Mouse (Mus musculus) lung, postnatal 0 days (tissue): ENCODE results near the gene Serpina3i. TPM values are rescaled to one million over a fixed set of nuclear protein-coding genes. Genes with fewer than 3 reads are reported as not detected.

ENCODE experiments used
- ATAC-seq: fragments of 200-750 bp; cut with Nextera tagmentation; 2 replicates; pipeline ENCODE4 v1.8.0; 2017; ENCODE audit warnings: moderate library complexity
- DNase-seq: peaks from one replicate; pipeline ENCODE4 v3.0.0-alpha.2; 2016; ENCODE audit warnings: low spot score
- H3K27ac ChIP-seq: fragments of 300-500 bp; sonication (generic); 2 replicates; pipeline ENCODE4 v1.5.1; 2014; ENCODE audit warnings: antibody characterized with exemption, mild to moderate bottlenecking, low read length, mixed read lengths
- H3K27me3 ChIP-seq: fragments of 300-500 bp; sonication (generic); replicated peaks from 2 replicates; pipeline ENCODE4 v1.6.1; 2014; ENCODE audit warnings: low read length, mixed read lengths; ENCODE audit not compliant: insufficient read depth
- H3K36me3 ChIP-seq: fragments of 300-500 bp; sonication (generic); 2 replicates; pipeline ENCODE4 v1.6.1; 2014; ENCODE audit warnings: low read length, mixed read lengths; ENCODE audit not compliant: insufficient read depth
- H3K4me1 ChIP-seq: fragments of 300-500 bp; sonication (generic); 2 replicates; pipeline ENCODE4 v1.6.1; 2014; ENCODE audit warnings: antibody characterized with exemption, low read depth, low read length, mixed read lengths; ENCODE audit not compliant: insufficient read depth
- H3K4me2 ChIP-seq: fragments of 300-500 bp; sonication (generic); replicated peaks from 2 replicates; pipeline ENCODE4 v1.6.1; 2014; ENCODE audit warnings: low read depth, mild to moderate bottlenecking, low read length, moderate library complexity, mixed read lengths
- H3K4me3 ChIP-seq: fragments of 300-500 bp; sonication (generic); 2 replicates; pipeline ENCODE4 v1.5.1; 2014; ENCODE audit warnings: low read depth, low read length
- H3K9ac ChIP-seq: fragments of 300-500 bp; sonication (generic); replicated peaks from 2 replicates; pipeline ENCODE4 v1.6.1; 2014; ENCODE audit warnings: low read depth, mild to moderate bottlenecking
- H3K9me3 ChIP-seq: fragments of 300-500 bp; sonication (generic); 2 replicates; pipeline ENCODE4 v1.6.1; 2016; ENCODE audit warnings: low read length, mixed read lengths
- CTCF ChIP-seq: IDR thresholded peaks from 2 replicates; pipeline ENCODE4 v1.5.1; 2016; ENCODE audit warnings: antibody characterized with exemption, mild to moderate bottlenecking
- EP300 ChIP-seq: IDR thresholded peaks from 2 replicates; pipeline ENCODE4 v1.6.1; 2016; ENCODE audit warnings: antibody characterized with exemption, mild to moderate bottlenecking, control low read depth
- WGBS: fragments of 180-500 bp; shearing (Covaris S2); extraction: QIAGEN DNeasy Blood & Tissue Kit; methylation state at CpG from one replicate; pipeline ENCODE4 v1.1.7; 2014; 5-methylcytosine and 5-hydroxymethylcytosine counted together
- polyA plus RNA-seq: library from polyadenylated mRNA; unstranded; fragments of >200 nt; fragmentation: Nextera tagmentation; extraction: Ambion mirVana; gene quantifications from 2 replicates; pipeline ENCODE4 v1.2.1, GENCODE M21; 2015

Serpina3i gene
- polyA plus RNA-seq, 1 experiment from 2014 or later: 1.3 TPM

- H3K4me3 ChIP-seq: no peak within 1 kb of the TSS
- no peak within 1 kb of the TSS for H3K27ac ChIP-seq
- ATAC-seq (no peak), DNase-seq (no peak)
- H3K36me3 ChIP-seq: no peaks in the 10 kb centered on the region
- no peaks in the 10 kb centered on the region for H3K9me3 ChIP-seq
- H3K27me3 ChIP-seq: no peaks in the 10 kb centered on the region
- H3K4me2 ChIP-seq: no peak within 1 kb of the TSS
- no peaks in the 10 kb centered on the region for H3K4me1 ChIP-seq
- no peak within 1 kb of the TSS for H3K9ac ChIP-seq
- 76% methylated on average over 1 of the region's 1 CpGs for WGBS
- TF ChIP-seq EP300 (no peak), CTCF (no peak)
Observed at GRCm38 (mm10) chr12:104314253-104314652, 51.3 kb downstream of the Serpina3i start, which contains the start of gene Serpina3j. Serpina3j (plus strand) TSS chr12:104314553.

Other genes starting within 250 kb of the Serpina3i start
- 0.32 and 0.89 TPM in 2 replicates for gene Serpina9, start 249.4 kb upstream of the Serpina3i start, polyA plus RNA-seq
- gene Serpina12, start 218.7 kb upstream of the Serpina3i start, polyA plus RNA-seq: 0.04 TPM in 1 of 2 replicates, not detected in the other
- not detected in 2 replicates for gene Serpina5, start 162.0 kb upstream of the Serpina3i start, polyA plus RNA-seq
- gene Serpina3a, start 150.4 kb upstream of the Serpina3i start, polyA plus RNA-seq: not detected in 2 replicates
- gene Serpina3b, start 135.1 kb upstream of the Serpina3i start, polyA plus RNA-seq: not detected in 2 replicates
- 4.3 and 5.6 TPM in 2 replicates for gene Serpina3c, start 109.3 kb upstream of the Serpina3i start, polyA plus RNA-seq
- gene Serpina3f, start 48.6 kb upstream of the Serpina3i start, polyA plus RNA-seq: 0.99 and 1.8 TPM in 2 replicates
- gene Serpina3g, start 26.9 kb upstream of the Serpina3i start, polyA plus RNA-seq: 27.1 and 33.7 TPM in 2 replicates
- gene Serpina3j, start 51.4 kb downstream of the Serpina3i start, polyA plus RNA-seq: not detected in 2 replicates
- gene Serpina3k, start 75.4 kb downstream of the Serpina3i start, polyA plus RNA-seq: 0.06 and 0.07 TPM in 2 replicates
- not detected in 2 replicates for gene Serpina3m, start 75.4 kb downstream of the Serpina3i start, polyA plus RNA-seq
- gene Serpina3n, start 143.6 kb downstream of the Serpina3i start, polyA plus RNA-seq: 7.9 and 12.1 TPM in 2 replicates
- not detected in 2 replicates for gene Gsc, start 210.2 kb downstream of the Serpina3i start, polyA plus RNA-seq